ENCODE assay signal across 8 mouse cellular contexts in the genomic region with DNA sequence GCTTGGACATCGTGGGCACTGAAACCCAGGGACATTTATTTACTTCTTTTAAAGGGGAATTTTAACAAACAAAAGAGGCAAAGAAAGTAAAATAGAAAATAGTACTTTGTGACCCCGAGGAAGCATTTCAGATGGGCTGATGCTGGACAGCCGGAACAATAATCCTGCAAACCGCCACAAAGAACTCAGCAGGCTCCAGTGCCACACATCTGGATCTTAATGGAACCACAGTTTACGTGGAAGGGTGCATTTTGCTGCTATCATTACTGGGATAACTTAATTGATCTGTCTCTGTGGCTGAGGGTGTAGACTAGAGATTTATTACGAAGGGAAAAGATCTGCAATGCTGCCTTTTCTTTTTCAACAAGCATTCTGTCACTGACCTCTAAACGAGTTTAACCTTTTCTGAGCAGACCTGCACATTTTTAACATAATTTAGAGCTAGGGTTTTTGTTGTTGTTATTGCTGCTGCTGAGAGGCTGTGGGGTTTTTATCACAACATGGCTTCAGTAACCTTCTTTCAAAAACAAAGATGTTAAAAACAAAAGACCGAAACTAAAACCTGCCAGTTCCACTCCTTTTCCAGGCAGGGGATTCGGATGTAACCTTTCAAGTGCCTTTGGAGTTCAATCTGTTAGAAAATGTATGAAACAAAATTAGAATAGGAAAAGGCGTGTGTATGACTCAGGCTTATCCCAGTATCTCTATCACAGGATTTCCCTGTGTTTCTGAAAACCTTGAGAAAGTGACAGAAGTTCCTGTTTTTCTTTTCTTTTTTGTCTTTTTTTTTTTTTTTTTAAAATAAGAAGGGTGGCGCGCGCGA.
DNase-seq lines count a peak whose midpoint lies in the region; ATAC-seq and TF ChIP-seq lines count a peak whose summit lies in the region.

No protein-coding gene starts in this region.

- H3K27ac ChIP-seq in gastrocnemius, adult 2 months, result peak overlapping the region; percentile 95
- 0 out of 2 replicates have a peak overlapping the region, but pooled peaks have one; percentile 92 for H3K27ac ChIP-seq in forebrain, embryonic 10.5 days
- peak overlapping the region; percentile 75 for H3K27ac ChIP-seq in liver, embryonic 11.5 days (ENCODE audit: low read depth, low read length)

- peak overlapping the region; percentile 91 for H3K4me3 ChIP-seq in gastrocnemius, adult 2 months
- peak overlapping the region; percentile 83 for H3K4me3 ChIP-seq in forebrain, embryonic 10.5 days
- H3K4me3 ChIP-seq in liver, embryonic 11.5 days (ENCODE audit: low read depth, low read length), result peak overlapping the region; percentile 98

- H3K36me3 ChIP-seq in forebrain, embryonic 10.5 days (replicated peaks), result no peaks in the 10 kb centered on the region
- H3K36me3 ChIP-seq in liver, embryonic 11.5 days (ENCODE audit: control insufficient read depth, insufficient read depth, low read length), result no peaks in the 10 kb centered on the region; the same call in 1 of the 2 replicates

- no peak for ATAC-seq in liver, embryonic 11.5 days (replicated peaks; ENCODE audit: low FRiP score)

- H3K4me1 ChIP-seq in forebrain, embryonic 10.5 days, result peaks cover 70% of the 10 kb centered on the region
- peaks cover 59% of the 10 kb centered on the region for H3K4me1 ChIP-seq in liver, embryonic 11.5 days (replicated peaks; ENCODE audit: control insufficient read depth, insufficient read depth, low read length)

- peaks cover 95% of the 10 kb centered on the region for H3K27me3 ChIP-seq in forebrain, embryonic 10.5 days (ENCODE audit: poor library complexity, severe bottlenecking)
- no peaks in the 10 kb centered on the region for H3K27me3 ChIP-seq in liver, embryonic 11.5 days (replicated peaks; ENCODE audit: control insufficient read depth, insufficient read depth, low read length)

- peak overlapping the region; percentile 91 for H3K9ac ChIP-seq in liver, embryonic 11.5 days (ENCODE audit: low read depth, low read length)

- H3K4me2 ChIP-seq in liver, embryonic 11.5 days, result peak overlapping the region; percentile 90

- no peak for DNase-seq in gastrocnemius, adult 2 months
- no peak for DNase-seq in gastrocnemius, postnatal 10 days
- DNase-seq in 416B (ENCODE audit: low read depth), result peak; percentile 79
- DNase-seq in forebrain, embryonic 10.5 days (ENCODE audit: extremely low spot score, low spot score), result no peak
- DNase-seq in liver, embryonic 11.5 days (ENCODE audit: low spot score), result no peak
- no peak for DNase-seq in natural killer cell, adult 2 months (ENCODE audit: low spot score in 2 of 2)
- no peak for DNase-seq in cerebellum, adult 9-10 months
- DNase-seq in cerebellum, postnatal 36 days, result no peak

- intact Hi-C loops in gastrocnemius, adult 2 months (cut with DNase I), result loop anchor here (5.0 kb wide), 1 partner anchor 73 kb away; no protein-coding TSS in a partner anchor

- no peak for TF ChIP-seq CTCF in gastrocnemius, adult 2 months (IDR thresholded peaks at IDR 0.05)

- 0 out of 2 replicates have a peak, but pooled peaks cover 3% of the 10 kb centered on the region for H3K9me3 ChIP-seq in forebrain, embryonic 10.5 days
- H3K9me3 ChIP-seq in liver, embryonic 11.5 days (ENCODE audit: control insufficient read depth, low read length), result no peaks in the 10 kb centered on the region

- WGBS in forebrain, embryonic 10.5 days, result under 1% methylated on average over 14 of the region's 14 CpGs
- 8% methylated on average over 14 of the region's 14 CpGs for WGBS in liver, embryonic 11.5 days
